Mouse (Mus musculus): ENCODE data around the gene Hes5.

DNA sequence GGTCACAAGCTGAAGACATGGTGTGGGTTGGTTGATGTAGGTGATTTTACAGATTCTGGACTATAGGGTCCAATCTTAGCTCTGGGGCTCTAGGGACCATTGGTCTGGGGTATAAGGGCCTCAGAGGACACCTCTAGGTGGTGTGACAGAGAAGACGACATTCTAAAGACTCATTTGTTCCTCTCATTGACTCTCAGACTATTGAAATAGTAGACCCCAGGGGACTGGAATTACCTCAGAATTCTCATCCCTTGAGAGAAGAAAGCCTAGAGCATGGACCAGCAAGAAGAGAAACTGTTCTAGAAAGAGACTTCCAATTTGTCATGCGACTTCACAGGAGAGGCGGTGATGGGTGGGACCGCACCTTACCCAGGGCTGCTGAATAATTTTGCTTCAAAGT lies 46.5 kb upstream of the Hes5 start:
- no peak for TF ChIP-seq CTCF (IDR thresholded peaks at IDR 0.05; ENCODE audit: low read depth)
- TF ChIP-seq EP300 (IDR thresholded peaks at IDR 0.05; ENCODE audit: low read depth), result no peak
